Mouse (Mus musculus): Measurements from ENCODE around the gene Caprin1. TPM values are rescaled to one million over a fixed set of nuclear protein-coding genes. Genes with fewer than 3 reads are reported as not detected.

The Caprin1 gene
- total and polyA plus RNA-seq, 2 experiments from 2014 or later: 114 to 221 TPM

- ATAC-seq (ENCODE audit: insufficient read depth, low read depth) (no peak), DNase-seq (ENCODE audit: low spot score) (no peak)
- no peak overlapping the region for H3K4me2 ChIP-seq (ENCODE audit: low read depth, low read length)
- WGBS: 82% methylated on average over 8 of the region's 8 CpGs
- no peak overlapping the region for H3K9ac ChIP-seq (replicated peaks; ENCODE audit: low read depth, low read length)
- H3K36me3 ChIP-seq (replicated peaks; ENCODE audit: control insufficient read depth, insufficient read depth, low read length): peaks cover 76% of the 10 kb centered on the region
- TF ChIP-seq EP300 (IDR thresholded peaks at IDR 0.05; ENCODE audit: low read depth): no peak
- no peak for TF ChIP-seq CTCF (IDR thresholded peaks at IDR 0.05; ENCODE audit: low read depth)
- no peaks in the 10 kb centered on the region for H3K9me3 ChIP-seq (replicated peaks; ENCODE audit: control insufficient read depth, low read length)
- H3K27me3 ChIP-seq (ENCODE audit: control insufficient read depth, insufficient read depth, low read length): no peaks in the 10 kb centered on the region
- H3K27ac ChIP-seq (ENCODE audit: low read depth): no peak overlapping the region
- H3K4me3 ChIP-seq (ENCODE audit: low read depth, low read length): no peak overlapping the region
- no peaks in the 10 kb centered on the region for H3K4me1 ChIP-seq (ENCODE audit: control insufficient read depth, insufficient read depth)
Observed at GRCm38 (mm10) chr2:103730999-103731398, 66.5 kb downstream of the Caprin1 start.

- no peak overlapping the region for H3K9ac ChIP-seq (replicated peaks; ENCODE audit: low read depth, low read length)
- H3K9me3 ChIP-seq (replicated peaks; ENCODE audit: control insufficient read depth, low read length): no peaks in the 10 kb centered on the region
- no peak overlapping the region for H3K4me3 ChIP-seq (ENCODE audit: low read depth, low read length)
- no peak overlapping the region for H3K4me2 ChIP-seq (ENCODE audit: low read depth, low read length)
- no peak for TF ChIP-seq EP300 (IDR thresholded peaks at IDR 0.05; ENCODE audit: low read depth)
- TF ChIP-seq CTCF (IDR thresholded peaks at IDR 0.05; ENCODE audit: low read depth): no peak
- H3K27me3 ChIP-seq (ENCODE audit: control insufficient read depth, insufficient read depth, low read length): no peaks in the 10 kb centered on the region
- no peak overlapping the region for H3K27ac ChIP-seq (ENCODE audit: low read depth)
- DNase-seq (ENCODE audit: low spot score) (no peak), ATAC-seq (ENCODE audit: insufficient read depth, low read depth) (no peak)
- no peaks in the 10 kb centered on the region for H3K4me1 ChIP-seq (ENCODE audit: control insufficient read depth, insufficient read depth)
- whole genome bisulfite sequencing: 86% methylated on average over 12 of the region's 12 CpGs
- peaks cover 83% of the 10 kb centered on the region for H3K36me3 ChIP-seq (replicated peaks; ENCODE audit: control insufficient read depth, insufficient read depth, low read length)
Observed at GRCm38 (mm10) chr2:103728027-103728540, 69.4 kb downstream of the Caprin1 start.

DNA sequence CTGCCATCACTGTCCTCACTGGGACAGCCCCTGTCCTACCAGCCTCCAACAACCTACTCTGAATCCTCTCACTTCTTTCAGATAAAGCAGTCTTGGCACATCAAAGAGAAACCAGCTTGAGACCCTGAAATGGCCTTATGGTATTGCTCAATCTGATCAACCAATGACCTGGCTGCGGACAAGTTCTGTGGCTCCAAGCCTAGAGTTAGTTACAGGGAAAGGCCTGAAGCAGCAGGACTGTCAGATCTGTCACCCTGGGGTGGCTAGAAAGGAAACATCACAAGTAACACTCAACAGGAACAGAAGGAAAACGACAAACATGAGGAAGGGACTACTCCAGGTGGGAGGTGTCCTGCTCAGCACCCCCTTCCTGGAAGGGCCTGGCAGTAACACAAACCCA is 72.9 kb downstream of the Caprin1 start:
- Histone ChIP-seq H3K9me3 (replicated peaks; ENCODE audit: control insufficient read depth, low read length) (no peaks in the 10 kb centered on the region), H3K27ac (ENCODE audit: low read depth) (no peak overlapping the region), H3K36me3 (replicated peaks; ENCODE audit: control insufficient read depth, insufficient read depth, low read length) (peaks cover 68% of the 10 kb centered on the region), H3K4me3 (ENCODE audit: low read depth, low read length) (no peak overlapping the region), H3K4me2 (ENCODE audit: low read depth, low read length) (no peak overlapping the region), H3K9ac (replicated peaks; ENCODE audit: low read depth, low read length) (no peak overlapping the region), H3K4me1 (ENCODE audit: control insufficient read depth, insufficient read depth) (no peaks in the 10 kb centered on the region), H3K27me3 (ENCODE audit: control insufficient read depth, insufficient read depth, low read length) (no peaks in the 10 kb centered on the region)
- DNase-seq (ENCODE audit: low spot score) (no peak), ATAC-seq (ENCODE audit: insufficient read depth, low read depth) (no peak)
- 76% methylated on average over 2 of the region's 2 CpGs for WGBS
- TF ChIP-seq CTCF (IDR thresholded peaks at IDR 0.05; ENCODE audit: low read depth): no peak
- no peak for TF ChIP-seq EP300 (IDR thresholded peaks at IDR 0.05; ENCODE audit: low read depth)

DNA sequence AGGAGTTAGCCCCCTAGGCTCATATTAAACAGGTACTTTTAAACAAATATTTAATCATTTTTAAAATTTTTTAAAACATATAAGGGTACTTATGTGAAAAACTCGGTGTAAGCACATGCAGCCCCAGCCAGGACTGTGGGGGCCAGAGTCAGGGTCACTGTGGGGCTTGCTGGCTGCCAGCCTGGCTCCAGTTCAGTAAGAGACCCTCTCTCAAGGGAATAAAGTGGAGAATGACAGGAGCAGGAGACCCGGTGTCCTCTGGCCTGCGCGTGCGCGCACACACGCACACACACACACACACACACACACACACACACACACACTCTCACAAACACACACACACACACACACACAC is 78.2 kb downstream of the Caprin1 start:
- Histone ChIP-seq H3K27ac (ENCODE audit: low read depth) (no peak overlapping the region), H3K9ac (replicated peaks; ENCODE audit: low read depth, low read length) (no peak overlapping the region), H3K9me3 (replicated peaks; ENCODE audit: control insufficient read depth, low read length) (no peaks in the 10 kb centered on the region), H3K27me3 (ENCODE audit: control insufficient read depth, insufficient read depth, low read length) (no peaks in the 10 kb centered on the region), H3K4me2 (ENCODE audit: low read depth, low read length) (no peak overlapping the region), H3K36me3 (replicated peaks; ENCODE audit: control insufficient read depth, insufficient read depth, low read length) (peaks cover 72% of the 10 kb centered on the region), H3K4me3 (ENCODE audit: low read depth, low read length) (no peak overlapping the region), H3K4me1 (ENCODE audit: control insufficient read depth, insufficient read depth) (no peaks in the 10 kb centered on the region)
- ATAC-seq (ENCODE audit: insufficient read depth, low read depth) (no peak), DNase-seq (ENCODE audit: low spot score) (no peak)
- WGBS: 92% methylated on average over 7 of the region's 7 CpGs
- TF ChIP-seq CTCF (IDR thresholded peaks at IDR 0.05; ENCODE audit: low read depth): no peak

- ATAC-seq (ENCODE audit: insufficient read depth, low read depth) (peak; percentile 78), DNase-seq (ENCODE audit: low spot score) (peak; percentile 83)
- Histone ChIP-seq H3K4me3 (ENCODE audit: low read depth, low read length) (no peak overlapping the region), H3K4me2 (ENCODE audit: low read depth, low read length) (no peak overlapping the region), H3K9me3 (replicated peaks; ENCODE audit: control insufficient read depth, low read length) (no peaks in the 10 kb centered on the region), H3K27me3 (ENCODE audit: control insufficient read depth, insufficient read depth, low read length) (no peaks in the 10 kb centered on the region), H3K4me1 (ENCODE audit: control insufficient read depth, insufficient read depth) (no peaks in the 10 kb centered on the region), H3K9ac (replicated peaks; ENCODE audit: low read depth, low read length) (no peak overlapping the region), H3K27ac (ENCODE audit: low read depth) (no peak overlapping the region), H3K36me3 (replicated peaks; ENCODE audit: control insufficient read depth, insufficient read depth, low read length) (peaks cover 71% of the 10 kb centered on the region)
- WGBS: 58% methylated on average over 8 of the region's 8 CpGs
- TF ChIP-seq CTCF (IDR thresholded peaks at IDR 0.05; ENCODE audit: low read depth) (peak; percentile 96), EP300 (IDR thresholded peaks at IDR 0.05; ENCODE audit: low read depth) (no peak)
Observed at GRCm38 (mm10) chr2:103718594-103719291, 78.7 kb downstream of the Caprin1 start.

- Histone ChIP-seq H3K9ac (replicated peaks; ENCODE audit: low read depth, low read length) (no peak overlapping the region), H3K4me3 (ENCODE audit: low read depth, low read length) (no peak overlapping the region), H3K9me3 (replicated peaks; ENCODE audit: control insufficient read depth, low read length) (no peaks in the 10 kb centered on the region), H3K27me3 (ENCODE audit: control insufficient read depth, insufficient read depth, low read length) (no peaks in the 10 kb centered on the region), H3K36me3 (replicated peaks; ENCODE audit: control insufficient read depth, insufficient read depth, low read length) (peaks cover 88% of the 10 kb centered on the region), H3K4me1 (ENCODE audit: control insufficient read depth, insufficient read depth) (no peaks in the 10 kb centered on the region), H3K4me2 (ENCODE audit: low read depth, low read length) (no peak overlapping the region), H3K27ac (ENCODE audit: low read depth) (no peak overlapping the region)
- DNase-seq (ENCODE audit: low spot score) (no peak), ATAC-seq (ENCODE audit: insufficient read depth, low read depth) (no peak)
- TF ChIP-seq EP300 (IDR thresholded peaks at IDR 0.05; ENCODE audit: low read depth) (no peak), CTCF (IDR thresholded peaks at IDR 0.05; ENCODE audit: low read depth) (no peak)
- WGBS: 82% methylated on average over 4 of the region's 4 CpGs
Observed at GRCm38 (mm10) chr2:103714412-103714811, 83.0 kb downstream of the Caprin1 start.

All from heart, postnatal 0 days (tissue).